Mouse (Mus musculus): Measurements from ENCODE around the gene Zfp217.
A peak's percentile ranks its signal among the peaks of the same experiment; 100 is the strongest.

The Zfp217 gene

GRCm38 (mm10) chr2:170131981-170132460 is 15.9 kb downstream of the Zfp217 start:
- DNase-seq: no peak

GRCm38 (mm10) chr2:170130780-170131645 is 16.9 kb downstream of the Zfp217 start:
- peak; percentile 93 to 96 for DNase-seq

- peak; percentile 66 to 74 for DNase-seq
Measured at GRCm38 (mm10) chr2:170129923-170130779, 17.8 kb downstream of the Zfp217 start.

- DNase-seq: no peak
Measured at GRCm38 (mm10) chr2:170129248-170129922, 18.5 kb downstream of the Zfp217 start.

- no peak for DNase-seq
Measured at GRCm38 (mm10) chr2:170128461-170129247, 19.2 kb downstream of the Zfp217 start.

- DNase-seq: no peak
Measured at GRCm38 (mm10) chr2:170127523-170127922, 20.4 kb downstream of the Zfp217 start.

- DNase-seq: no peak
Measured at GRCm38 (mm10) chr2:170126266-170126665, 21.6 kb downstream of the Zfp217 start.

GRCm38 (mm10) chr2:170122197-170122596 is 25.7 kb downstream of the Zfp217 start:
- DNase-seq: no peak

GRCm38 (mm10) chr2:170120139-170121027 is 27.5 kb downstream of the Zfp217 start:
- DNase-seq: no peak

- peak; percentile 57 to 66 for DNase-seq
Measured at GRCm38 (mm10) chr2:170116704-170117281, 31.1 kb downstream of the Zfp217 start.

- DNase-seq: no peak
Measured at GRCm38 (mm10) chr2:170110306-170110705, 37.6 kb downstream of the Zfp217 start.

GRCm38 (mm10) chr2:170109528-170109927 is 38.4 kb downstream of the Zfp217 start:
- DNase-seq: no peak

GRCm38 (mm10) chr2:170107791-170108190 is 40.1 kb downstream of the Zfp217 start:
- DNase-seq: no peak

GRCm38 (mm10) chr2:170106000-170106399 is 41.9 kb downstream of the Zfp217 start:
- no peak for DNase-seq

GRCm38 (mm10) chr2:170104396-170104795 is 43.5 kb downstream of the Zfp217 start:
- no peak for DNase-seq

- DNase-seq: peak; percentile 57 to 62
Measured at GRCm38 (mm10) chr2:170103852-170104251, 44.1 kb downstream of the Zfp217 start.

- DNase-seq: no peak
Measured at GRCm38 (mm10) chr2:170103341-170103740, 44.6 kb downstream of the Zfp217 start.

- DNase-seq: no peak
Measured at GRCm38 (mm10) chr2:170101932-170102331, 46.0 kb downstream of the Zfp217 start.

GRCm38 (mm10) chr2:170101132-170101531 is 46.8 kb downstream of the Zfp217 start:
- DNase-seq: peak; percentile 88 to 95

- DNase-seq: no peak
Measured at GRCm38 (mm10) chr2:170094871-170095270, 53.0 kb downstream of the Zfp217 start.

- no peak for DNase-seq
Measured at GRCm38 (mm10) chr2:170094220-170094619, 53.7 kb downstream of the Zfp217 start.

Data from thymus, postnatal 36 days (tissue).